Mouse (Mus musculus) inflammation-experienced regulatory T-cells, adult 16 weeks (primary cell): ENCODE results near the gene Angel1. TPM values are rescaled to one million over a fixed set of nuclear protein-coding genes. Genes with fewer than 3 reads are reported as not detected.

Experiments used
- polyA plus RNA-seq: library from polyadenylated mRNA; unstranded; fragments of 100-300 nt; shearing (Covaris generic); gene quantifications from one replicate; pipeline ENCODE4 v1.2.1, GENCODE M21; 2017

Gene Angel1
- polyA plus RNA-seq: 21.2 TPM

DNA sequence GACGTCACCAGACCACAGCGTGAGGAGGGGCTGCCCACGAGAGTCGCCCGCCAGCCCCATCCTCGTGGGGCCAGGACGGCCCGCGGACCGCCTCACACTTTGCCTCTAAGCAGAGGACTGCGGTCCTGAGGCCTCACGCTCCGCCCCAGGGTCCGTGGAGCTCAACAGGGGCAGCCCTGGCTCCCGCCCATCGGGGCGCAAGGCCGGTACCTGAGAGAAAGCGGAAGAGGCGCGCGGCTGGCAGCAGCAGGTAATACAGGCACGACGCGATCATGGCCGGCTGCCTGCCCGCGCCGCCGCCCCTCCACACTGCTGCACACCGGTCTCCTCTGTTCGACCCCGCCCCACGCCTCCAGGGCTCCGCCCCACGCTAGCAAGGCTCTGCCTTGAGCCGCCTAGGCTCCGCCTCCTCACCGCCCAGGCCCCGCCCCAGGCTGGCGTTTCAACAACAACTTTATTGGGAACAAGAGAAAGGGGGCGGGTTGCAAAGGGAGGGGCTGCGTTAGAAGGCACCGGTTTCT is at the start of gene Angel1:
Gene Angel1, minus strand, starts transcription at position 341 of the 521 bp plus-strand sequence.

DNA sequence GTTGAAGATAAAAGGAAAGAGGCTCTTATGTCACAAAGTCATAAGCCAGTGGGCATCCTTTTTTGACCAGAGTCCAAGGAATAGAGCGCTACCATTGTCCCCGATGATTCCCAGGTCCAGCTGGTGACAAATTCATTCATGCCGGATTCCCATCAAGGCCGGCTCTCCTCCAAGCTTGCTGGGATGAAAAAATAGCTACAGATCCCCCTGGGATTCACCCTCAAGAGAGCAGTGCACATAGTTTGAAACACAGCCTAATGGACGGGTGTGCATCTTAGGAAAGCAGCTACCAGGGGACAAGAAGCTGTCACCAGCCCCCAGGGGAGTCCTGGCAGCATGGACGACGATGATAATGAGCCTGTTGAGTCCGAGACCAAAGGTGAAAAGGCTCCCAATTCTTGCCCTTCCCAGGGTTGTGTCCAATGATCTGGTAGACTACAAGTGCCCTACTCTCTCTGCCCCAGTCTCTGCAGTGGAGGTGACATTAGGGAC is 8.1 kb upstream of the Angel1 start, which contains the start of gene Lrrc74a:
Gene Lrrc74a, plus strand, starts transcription at position 51 of the 492 bp plus-strand sequence.

DNA sequence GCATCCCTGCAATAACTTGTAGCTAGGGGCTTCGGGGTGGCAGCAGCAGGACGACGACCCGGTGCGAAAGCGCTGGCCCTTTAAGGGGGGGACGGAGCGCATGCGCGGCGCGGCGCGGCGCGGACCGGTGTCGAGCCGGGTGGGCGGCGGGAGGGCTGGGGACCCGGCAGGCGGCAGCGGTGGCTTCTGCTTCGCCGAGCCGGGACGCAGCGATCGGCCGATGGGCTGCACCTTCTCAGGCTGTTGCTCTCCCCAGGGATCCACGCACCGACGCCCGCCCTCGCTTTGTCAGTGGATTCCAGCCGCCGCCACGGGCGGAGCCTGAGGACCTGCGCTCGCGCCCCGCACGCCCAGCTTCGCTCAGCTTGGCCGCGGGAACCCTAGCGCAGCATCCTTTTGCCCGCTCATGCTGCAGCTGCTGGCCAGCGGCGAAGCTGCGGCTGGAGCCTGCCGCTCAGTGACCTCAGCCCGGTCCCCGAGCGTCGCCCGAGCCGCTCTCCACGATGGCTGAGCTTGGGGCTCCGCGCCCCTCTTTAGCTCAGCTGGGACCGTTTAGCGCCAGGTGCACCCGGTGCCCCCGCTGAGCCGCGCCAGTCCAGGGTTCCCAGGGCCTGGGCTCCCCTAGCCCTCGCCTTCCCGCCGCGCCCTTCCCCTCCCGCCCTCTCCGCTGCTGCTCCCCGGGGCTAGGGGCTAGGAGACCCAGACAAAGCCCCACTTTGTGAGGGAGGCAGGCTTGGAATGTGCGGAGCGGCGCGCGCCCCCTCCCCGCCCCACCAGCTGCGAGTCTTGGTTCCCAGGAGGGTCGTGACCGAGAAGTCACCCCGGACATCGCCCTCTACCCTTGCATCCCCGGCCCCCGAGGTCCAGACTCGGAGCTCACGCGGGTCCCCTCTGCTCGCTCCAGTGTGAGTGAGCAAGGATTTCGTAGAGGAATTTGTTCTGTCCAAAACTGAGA is 47.4 kb downstream of the Angel1 start, which contains the start of gene Vash1:
Gene Vash1, plus strand, starts transcription at position 110 of the 955 bp plus-strand sequence.

Other genes starting within 250 kb of the Angel1 start
- gene Vash1, start 47.8 kb downstream of the Angel1 start, polyA plus RNA-seq: not detected
- gene Lrrc74a, start 7.9 kb upstream of the Angel1 start, polyA plus RNA-seq: not detected
- 61.7 TPM for gene Irf2bpl, start 158.3 kb upstream of the Angel1 start, polyA plus RNA-seq
- gene Cipc, start 220.6 kb upstream of the Angel1 start, polyA plus RNA-seq: 43.0 TPM